Mouse (Mus musculus) heart, embryonic 10.5 days (tissue): ENCODE data around the gene Rrm1. TPM values are rescaled to one million over a fixed set of nuclear protein-coding genes. Genes with fewer than 3 reads are reported as not detected.

Experiments used
- DNase-seq: peaks from one replicate; pipeline ENCODE4 v3.0.0-alpha.2; 2017; ENCODE audit warnings: low spot score
- H3K27ac ChIP-seq: fragments of 300-500 bp; sonication (generic); 2 replicates; pipeline ENCODE4 v1.5.1; 2016; ENCODE audit warnings: mild to moderate bottlenecking
- H3K27me3 ChIP-seq: fragments of 300-500 bp; sonication (generic); 2 replicates; pipeline ENCODE4 v1.6.1; 2016; ENCODE audit warnings: mild to moderate bottlenecking; ENCODE audit not compliant: poor library complexity, insufficient read depth, severe bottlenecking
- H3K36me3 ChIP-seq: fragments of 300-500 bp; sonication (generic); 2 replicates; pipeline ENCODE4 v1.6.1; 2016; ENCODE audit warnings: mild to moderate bottlenecking, moderate library complexity
- H3K4me1 ChIP-seq: fragments of 300-500 bp; sonication (generic); 2 replicates; pipeline ENCODE4 v1.6.1; 2016; ENCODE audit warnings: mild to moderate bottlenecking
- H3K4me3 ChIP-seq: fragments of 300-500 bp; sonication (generic); 2 replicates; pipeline ENCODE4 v1.5.1; 2016; ENCODE audit warnings: mild to moderate bottlenecking, moderate library complexity
- H3K9me3 ChIP-seq: fragments of 300-500 bp; sonication (generic); 2 replicates; pipeline ENCODE4 v1.6.1; 2016; ENCODE audit warnings: mild to moderate bottlenecking, moderate library complexity
- WGBS: fragments of 180-500 bp; shearing (Covaris S2); methylation state at CpG from one replicate; pipeline ENCODE4 v1.1.7; 2016; 5-methylcytosine and 5-hydroxymethylcytosine counted together
- polyA plus RNA-seq: library from polyadenylated mRNA; unstranded; fragments of >200 nt; fragmentation: Nextera tagmentation; extraction: Ambion mirVana; gene quantifications from 2 replicates; pipeline ENCODE4 v1.2.1, GENCODE M21; 2016

Gene Rrm1
- polyA plus RNA-seq, 1 experiment from 2014 or later: 198 TPM

DNA sequence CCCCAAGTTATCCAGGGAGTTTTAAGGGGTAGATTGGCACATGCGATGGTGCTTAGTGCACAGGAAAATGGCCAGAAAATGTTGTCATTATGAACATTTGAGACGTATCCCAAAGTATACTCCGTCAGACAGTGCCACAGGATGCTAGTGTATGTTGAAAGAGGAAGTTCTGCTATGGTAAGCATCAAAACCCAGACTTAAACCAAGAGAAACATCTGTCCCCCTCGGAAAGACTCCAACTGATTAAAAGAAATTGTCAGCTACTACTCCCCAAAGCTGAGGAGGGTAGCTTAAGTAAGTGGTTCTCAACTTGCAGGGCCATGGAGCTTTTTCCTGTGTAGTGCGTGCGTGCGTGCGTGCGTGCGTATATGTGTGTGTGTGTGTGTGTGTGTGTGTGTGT lies 70.4 kb downstream of the Rrm1 start:
- DNase-seq: peak; percentile 54
- Histone ChIP-seq H3K4me1 (peaks cover 5% of the 10 kb centered on the region; the same call in 1 of the 2 replicates), H3K9me3 (no peaks in the 10 kb centered on the region), H3K27me3 (peaks cover 32% of the 10 kb centered on the region), H3K4me3 (no peak overlapping the region), H3K27ac (no peak overlapping the region), H3K36me3 (no peaks in the 10 kb centered on the region)
- WGBS: 92% methylated on average over 10 of the region's 10 CpGs

DNA sequence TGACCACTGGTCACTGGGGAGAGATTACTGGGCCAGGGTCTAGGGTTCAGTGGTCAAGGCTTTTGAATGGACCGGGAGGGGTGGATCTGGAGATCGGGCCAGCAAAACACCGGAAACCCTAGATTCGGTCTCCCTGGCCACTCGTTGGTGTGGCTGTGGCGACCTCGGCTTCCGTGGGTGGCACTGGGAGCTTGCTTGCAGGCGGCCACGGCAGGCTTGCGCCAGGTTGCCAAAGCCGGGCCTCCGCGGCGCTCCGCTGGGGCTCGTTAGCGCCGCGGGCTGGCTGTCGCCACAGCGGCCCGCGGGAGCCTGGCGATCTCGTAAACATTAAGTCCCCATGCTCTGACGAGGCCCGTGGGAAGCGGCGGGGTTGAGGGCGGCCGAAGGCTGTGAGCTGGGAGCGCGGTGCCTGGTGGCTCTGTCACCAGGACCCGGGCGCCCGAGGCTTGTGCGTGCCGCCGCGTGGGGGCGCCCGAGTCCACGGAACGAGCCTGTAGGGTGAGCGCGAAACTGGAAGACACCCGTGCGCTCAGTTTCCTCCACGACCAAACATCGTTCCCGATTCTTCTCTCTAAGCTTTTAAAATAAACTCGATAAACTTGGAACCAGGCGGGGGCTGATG lies 71.4 kb downstream of the Rrm1 start:
- Histone ChIP-seq H3K9me3 (no peaks in the 10 kb centered on the region), H3K27ac (peak overlapping the region; percentile 87), H3K4me3 (peak overlapping the region; percentile 72), H3K27me3 (peaks cover 32% of the 10 kb centered on the region), H3K4me1 (peaks cover 5% of the 10 kb centered on the region; the same call in 1 of the 2 replicates), H3K36me3 (no peaks in the 10 kb centered on the region)
- peak; percentile 89 for DNase-seq
- WGBS: 1% methylated on average over 54 of the region's 54 CpGs

- no peaks in the 10 kb centered on the region for H3K9me3 ChIP-seq
- 40% methylated on average over 4 of the region's 4 CpGs for WGBS
- no peaks in the 10 kb centered on the region for H3K36me3 ChIP-seq
- no peak overlapping the region for H3K4me3 ChIP-seq
- H3K27me3 ChIP-seq: peaks cover 27% of the 10 kb centered on the region
- no peak for DNase-seq
- H3K27ac ChIP-seq: no peak overlapping the region
- H3K4me1 ChIP-seq: peaks cover 5% of the 10 kb centered on the region; the same call in 1 of the 2 replicates
Measured at GRCm38 (mm10) chr7:102514144-102514543, 72.6 kb downstream of the Rrm1 start.

GRCm38 (mm10) chr7:102516261-102517050 lies 75.0 kb downstream of the Rrm1 start:
- H3K9me3 ChIP-seq: no peaks in the 10 kb centered on the region
- H3K36me3 ChIP-seq: no peaks in the 10 kb centered on the region
- DNase-seq: no peak
- WGBS: 66% methylated on average over 10 of the region's 10 CpGs
- no peak overlapping the region for H3K27ac ChIP-seq
- H3K27me3 ChIP-seq: peaks cover 22% of the 10 kb centered on the region
- 0 out of 2 replicates have a peak, but pooled peaks cover 5% of the 10 kb centered on the region for H3K4me1 ChIP-seq
- no peak overlapping the region for H3K4me3 ChIP-seq

- H3K27me3 ChIP-seq: peaks cover 16% of the 10 kb centered on the region
- H3K9me3 ChIP-seq: no peaks in the 10 kb centered on the region
- H3K27ac ChIP-seq: no peak overlapping the region
- WGBS: 77% methylated on average over 2 of the region's 2 CpGs
- H3K4me1 ChIP-seq: 0 out of 2 replicates have a peak, but pooled peaks cover 5% of the 10 kb centered on the region
- no peak for DNase-seq
- H3K4me3 ChIP-seq: no peak overlapping the region
- H3K36me3 ChIP-seq: no peaks in the 10 kb centered on the region
Measured at GRCm38 (mm10) chr7:102517051-102517335, 75.5 kb downstream of the Rrm1 start.

Other genes with a start within 250 kb of the Rrm1 start
- gene Nup98, start 231.5 kb upstream of the Rrm1 start, polyA plus RNA-seq: 36.6 and 36.7 TPM in 2 replicates
- 49.0 and 54.0 TPM in 2 replicates for gene Pgap2, start 231.5 kb upstream of the Rrm1 start, polyA plus RNA-seq
- gene Rhog, start 185.6 kb upstream of the Rrm1 start, polyA plus RNA-seq: 42.8 and 48.9 TPM in 2 replicates
- 15.1 and 16.6 TPM in 2 replicates for gene Stim1, start 173.9 kb upstream of the Rrm1 start, polyA plus RNA-seq
- gene Olfr543, start 40.0 kb downstream of the Rrm1 start, polyA plus RNA-seq: 0.19 and 0.22 TPM in 2 replicates
- 0.04 TPM in 2 replicates for gene Olfr544, start 46.6 kb downstream of the Rrm1 start, polyA plus RNA-seq
- 0.11 TPM in 1 of 2 replicates, not detected in the other for gene Olfr545, start 57.9 kb downstream of the Rrm1 start, polyA plus RNA-seq
- gene Olfr547, start 93.1 kb downstream of the Rrm1 start, polyA plus RNA-seq: not detected in 2 replicates
- not detected in 2 replicates for gene Olfr548-ps1, start 99.2 kb downstream of the Rrm1 start, polyA plus RNA-seq
- not detected in 2 replicates for gene Olfr549, start 108.2 kb downstream of the Rrm1 start, polyA plus RNA-seq
- 0.47 and 0.65 TPM in 2 replicates for gene Trim21, start 123.8 kb downstream of the Rrm1 start, polyA plus RNA-seq
- gene Olfr550, start 129.7 kb downstream of the Rrm1 start, polyA plus RNA-seq: not detected in 2 replicates
- gene Olfr551, start 150.2 kb downstream of the Rrm1 start, polyA plus RNA-seq: not detected in 2 replicates
- gene Olfr552, start 156.1 kb downstream of the Rrm1 start, polyA plus RNA-seq: not detected in 2 replicates
- gene Olfr553, start 176.5 kb downstream of the Rrm1 start, polyA plus RNA-seq: not detected in 2 replicates
- not detected in 2 replicates for gene Olfr554, start 196.7 kb downstream of the Rrm1 start, polyA plus RNA-seq
- not detected in 2 replicates for gene Olfr555, start 217.1 kb downstream of the Rrm1 start, polyA plus RNA-seq
- not detected in 2 replicates for gene Olfr556, start 223.2 kb downstream of the Rrm1 start, polyA plus RNA-seq
- gene Trim68, start 245.6 kb downstream of the Rrm1 start, polyA plus RNA-seq: 14.6 and 16.2 TPM in 2 replicates